Mouse (Mus musculus) CD4-positive, CD25-positive, alpha-beta regulatory T cell, adult 2 months (primary cell): ENCODE measurements around the gene Rnf157.
"Not testable (repeated sequence)": the region's sequence is repeated elsewhere in the genome, so short reads cannot be mapped to it uniquely, and the experiment has no call there.

Source experiments
- DNase-seq: peaks from one replicate; pipeline ENCODE4 v3.0.0-alpha.2; 2012; ENCODE audit warnings: low read depth, low spot score

Rnf157 gene

GRCm38 (mm10) chr11:116418194-116418840 is 5.5 kb upstream of the Rnf157 start:
- peak; percentile 42 for DNase-seq

- no peak for DNase-seq
Measured at GRCm38 (mm10) chr11:116417054-116417453, 4.2 kb upstream of the Rnf157 start.

- DNase-seq, result no peak
Measured at GRCm38 (mm10) chr11:116416196-116416943, 3.5 kb upstream of the Rnf157 start.

GRCm38 (mm10) chr11:116413631-116414022 is 795 bp upstream of the Rnf157 start:
- DNase-seq, result peak; percentile 78

- DNase-seq, result peak; percentile 67
Measured at GRCm38 (mm10) chr11:116412028-116412827, 604 bp downstream of the Rnf157 start.

- no peak for DNase-seq
Measured at GRCm38 (mm10) chr11:116411582-116411981, 1.2 kb downstream of the Rnf157 start.

- not testable (repeated sequence) for DNase-seq
Measured at GRCm38 (mm10) chr11:116410415-116410814, 2.4 kb downstream of the Rnf157 start.

GRCm38 (mm10) chr11:116409008-116409407 is 3.8 kb downstream of the Rnf157 start:
- no peak for DNase-seq

GRCm38 (mm10) chr11:116406231-116406728 is 6.6 kb downstream of the Rnf157 start:
- DNase-seq, result peak; percentile 90

GRCm38 (mm10) chr11:116405601-116406000 is 7.2 kb downstream of the Rnf157 start:
- DNase-seq, result no peak

- no peak for DNase-seq
Measured at GRCm38 (mm10) chr11:116400560-116400959, 12.3 kb downstream of the Rnf157 start.

GRCm38 (mm10) chr11:116398348-116398677 is 14.5 kb downstream of the Rnf157 start:
- no peak for DNase-seq

- DNase-seq, result no peak
Measured at GRCm38 (mm10) chr11:116397517-116398347, 15.1 kb downstream of the Rnf157 start.

- DNase-seq, result peak; percentile 33
Measured at GRCm38 (mm10) chr11:116396934-116397330, 15.9 kb downstream of the Rnf157 start.

- no peak for DNase-seq
Measured at GRCm38 (mm10) chr11:116396276-116396933, 16.4 kb downstream of the Rnf157 start.

- peak; percentile 62 for DNase-seq
Measured at GRCm38 (mm10) chr11:116394769-116395168, 18.1 kb downstream of the Rnf157 start.

GRCm38 (mm10) chr11:116388841-116389480 is 23.9 kb downstream of the Rnf157 start:
- peak; percentile 91 for DNase-seq

- peak; percentile 59 for DNase-seq
Measured at GRCm38 (mm10) chr11:116387086-116388071, 25.5 kb downstream of the Rnf157 start.

- DNase-seq, result no peak
Measured at GRCm38 (mm10) chr11:116385999-116386398, 26.8 kb downstream of the Rnf157 start.
